Mouse (Mus musculus): Measurements from ENCODE around the gene Itga2b.
A peak's percentile ranks its signal among the peaks of the same experiment; 100 is the strongest.

Gene Itga2b

GRCm38 (mm10) chr11:102455740-102456396, 14.1 kb downstream of the Itga2b start:
- DNase-seq (ENCODE audit: extremely low spot score, low spot score), result peak; percentile 84

DNA sequence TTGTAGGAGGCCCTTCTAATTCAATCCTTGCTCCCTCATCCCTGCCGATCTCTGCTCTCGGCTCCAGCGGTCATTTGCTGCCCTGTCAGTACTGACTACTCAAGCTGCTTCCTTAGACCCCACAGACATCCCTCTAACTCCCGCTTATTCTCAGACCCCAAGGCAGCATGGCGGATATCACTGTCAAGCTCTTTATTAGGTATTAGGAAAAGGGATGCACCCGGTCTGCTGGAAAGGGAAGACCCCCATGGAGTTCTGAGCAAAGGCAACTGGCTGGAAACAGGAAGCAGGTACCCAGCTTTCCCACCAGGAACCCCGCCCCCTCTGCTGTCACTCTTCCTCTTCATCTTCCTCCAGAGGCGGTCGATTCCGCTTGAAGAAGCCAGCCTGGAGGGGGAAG, 16.8 kb downstream of the Itga2b start:
- no peak for DNase-seq (ENCODE audit: extremely low spot score, low spot score)

DNA sequence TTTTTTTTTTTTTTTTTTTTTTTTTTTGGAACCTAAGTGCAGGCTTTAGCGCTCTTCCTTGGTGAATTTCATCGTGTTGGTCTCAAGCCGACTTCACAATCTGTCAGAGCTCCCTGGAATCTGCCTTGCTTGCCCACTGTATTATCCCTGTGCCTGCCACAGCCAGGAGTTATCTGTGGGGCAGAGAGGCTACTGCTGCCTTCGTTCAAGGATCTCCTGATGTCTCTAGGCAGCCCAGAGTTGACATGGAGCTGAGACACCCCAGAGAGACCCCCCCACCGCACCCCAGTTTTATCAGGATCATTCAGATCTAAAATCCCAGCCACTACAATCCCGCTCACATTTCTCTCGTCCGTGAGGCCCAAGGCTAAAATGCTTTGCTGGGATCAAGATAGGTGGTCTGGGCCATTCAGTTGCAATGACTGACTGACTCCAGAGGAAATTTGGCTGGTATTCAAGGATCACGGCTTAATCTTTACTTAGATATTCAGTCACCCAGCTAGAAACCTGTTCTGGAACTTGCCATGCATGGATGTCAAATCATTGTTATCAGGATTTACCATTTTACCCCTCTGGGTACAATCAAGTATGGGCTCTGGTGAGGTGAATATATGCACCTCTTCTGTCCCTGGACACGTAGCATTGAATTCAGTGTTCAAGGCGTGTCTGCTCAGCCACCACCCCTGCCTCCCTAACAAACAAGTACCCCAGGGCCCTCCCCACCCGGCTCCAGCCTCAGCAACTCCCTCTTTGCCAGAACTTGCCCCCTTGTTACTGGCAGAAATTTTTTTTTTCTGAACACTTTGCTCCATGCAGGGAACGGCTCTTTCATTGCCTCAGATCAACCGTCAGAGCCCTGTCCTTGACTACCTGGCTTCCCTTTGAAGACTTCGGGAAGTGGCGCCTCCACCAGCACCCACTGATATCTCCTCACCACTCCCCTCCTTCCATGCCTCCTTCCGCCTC, 20.6 kb downstream of the Itga2b start:
- no peak for DNase-seq (ENCODE audit: extremely low spot score, low spot score)

- no peak for DNase-seq (ENCODE audit: extremely low spot score, low spot score)
Observed at GRCm38 (mm10) chr11:102448327-102448726, 21.6 kb downstream of the Itga2b start.

- DNase-seq (ENCODE audit: extremely low spot score, low spot score), result peak; percentile 92
Observed at GRCm38 (mm10) chr11:102447497-102447896, 22.4 kb downstream of the Itga2b start, which contains the start of gene Fam171a2. TSS of gene Fam171a2 (minus strand) at chr11:102447682.

GRCm38 (mm10) chr11:102446581-102447461, 23.1 kb downstream of the Itga2b start:
- DNase-seq (ENCODE audit: extremely low spot score, low spot score), result peak; percentile 81

- DNase-seq (ENCODE audit: extremely low spot score, low spot score), result no peak
Observed at GRCm38 (mm10) chr11:102445891-102446361, 24.0 kb downstream of the Itga2b start.

GRCm38 (mm10) chr11:102445264-102445890, 24.5 kb downstream of the Itga2b start:
- DNase-seq (ENCODE audit: extremely low spot score, low spot score), result no peak

- no peak for DNase-seq (ENCODE audit: extremely low spot score, low spot score)
Observed at GRCm38 (mm10) chr11:102444781-102445180, 25.1 kb downstream of the Itga2b start.

GRCm38 (mm10) chr11:102444321-102444720, 25.6 kb downstream of the Itga2b start:
- no peak for DNase-seq (ENCODE audit: extremely low spot score, low spot score)

GRCm38 (mm10) chr11:102443740-102444139, 26.2 kb downstream of the Itga2b start:
- no peak for DNase-seq (ENCODE audit: extremely low spot score, low spot score)

DNA sequence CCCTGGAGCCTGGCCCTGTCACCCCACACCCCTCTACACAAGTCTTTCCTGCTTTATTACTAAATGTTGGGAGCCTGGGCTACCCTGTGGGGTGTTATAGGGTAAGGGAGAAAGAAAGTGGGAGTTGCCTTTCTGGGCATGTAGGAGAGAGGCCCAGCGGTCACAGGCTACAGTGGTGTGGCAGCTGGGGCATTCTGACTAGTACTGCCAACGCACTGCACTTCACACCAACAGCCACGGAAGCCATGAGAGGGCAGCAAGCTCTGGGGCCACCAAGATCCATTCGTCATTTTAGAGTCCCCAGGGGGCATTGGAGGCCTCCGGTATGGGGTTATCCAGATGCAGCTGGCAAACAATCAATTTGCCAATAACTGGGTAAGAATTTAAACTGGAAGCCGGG, 27.8 kb downstream of the Itga2b start:
- no peak for DNase-seq (ENCODE audit: extremely low spot score, low spot score)

DNA sequence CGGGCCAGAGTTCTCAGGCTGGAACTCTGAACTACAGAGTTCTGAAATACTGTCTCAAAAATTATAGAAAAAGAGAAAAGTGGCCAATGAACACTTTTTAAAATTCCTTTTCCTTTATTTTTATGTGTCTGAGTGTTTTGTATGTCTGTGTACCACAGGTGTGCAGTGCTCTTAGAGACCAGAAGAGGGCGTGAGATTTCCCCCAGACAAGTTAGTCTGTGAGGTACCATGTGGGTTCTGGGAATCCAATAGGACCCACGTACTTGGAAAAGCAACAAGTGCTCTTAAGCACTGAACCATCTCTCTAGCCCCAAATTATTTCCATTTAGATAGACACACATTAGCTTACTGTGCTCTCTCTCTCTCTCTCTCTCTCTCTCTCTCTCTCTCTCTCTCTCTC, 28.5 kb downstream of the Itga2b start:
- no peak for DNase-seq (ENCODE audit: extremely low spot score, low spot score)

DNA sequence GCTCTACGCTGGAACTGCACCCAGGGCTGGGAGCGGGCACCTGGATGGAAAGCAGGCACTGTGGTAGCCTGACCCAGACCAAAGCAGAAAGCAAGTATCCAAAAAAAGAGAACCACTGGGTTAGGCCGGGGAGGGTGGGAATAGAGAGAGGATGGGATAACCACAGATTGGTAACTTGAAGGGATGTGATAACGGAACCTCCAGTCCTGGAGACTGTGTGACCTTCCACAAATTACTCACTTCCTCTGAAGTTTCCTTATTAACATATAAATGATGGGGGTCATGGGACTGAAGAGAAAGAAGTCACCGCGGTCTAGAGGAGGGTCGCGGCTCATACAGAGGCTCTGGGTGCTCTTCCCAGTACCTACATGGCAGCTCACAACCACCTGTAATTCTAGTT, 29.7 kb downstream of the Itga2b start:
- no peak for DNase-seq (ENCODE audit: extremely low spot score, low spot score)

DNA sequence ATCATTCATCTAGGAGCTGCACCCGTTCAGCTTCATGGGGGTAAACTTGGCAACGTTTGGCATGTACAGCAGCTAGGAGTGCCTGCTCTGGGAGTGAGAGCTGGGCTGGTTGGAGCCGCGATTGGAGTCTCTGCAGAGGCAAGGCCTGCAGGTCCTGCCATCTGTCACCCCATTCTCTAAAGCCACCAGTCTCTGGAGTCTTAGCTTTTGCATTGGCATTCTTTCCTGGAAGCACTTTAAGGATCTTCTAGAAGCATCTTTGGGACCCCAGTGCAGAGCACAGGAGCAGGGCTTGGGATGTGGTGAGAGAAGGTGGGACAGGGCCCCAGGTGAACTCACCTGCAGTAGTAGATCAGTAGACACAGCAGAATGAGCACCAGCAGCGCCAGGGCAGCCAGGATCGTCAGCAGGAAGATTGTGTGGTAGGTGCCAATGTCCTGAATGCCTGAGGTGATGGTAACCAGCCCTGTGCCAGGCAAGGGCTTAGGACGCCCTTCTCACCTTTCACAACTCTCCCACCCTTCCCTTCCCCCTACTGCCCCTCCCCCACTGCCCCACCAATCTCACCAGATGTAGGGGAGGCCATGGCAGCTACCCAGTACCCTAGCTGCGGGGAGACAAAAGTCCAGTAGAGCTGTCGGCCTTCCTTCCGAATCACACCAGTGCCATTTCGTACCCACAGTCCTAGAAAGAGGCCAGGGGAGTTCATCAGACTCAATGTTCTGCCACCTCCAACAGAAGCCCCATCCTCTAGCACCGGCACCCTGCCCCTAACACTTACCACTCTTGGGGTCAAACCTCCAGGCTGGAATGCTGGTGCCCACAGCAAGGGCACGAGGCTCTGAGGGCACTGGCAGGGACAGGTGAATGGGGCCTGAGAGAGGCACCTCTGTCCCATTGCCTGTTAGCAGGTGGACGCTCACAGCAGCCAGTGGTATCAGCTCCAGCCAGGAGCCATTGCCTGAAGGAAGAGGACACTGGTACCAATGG, 30.5 kb downstream of the Itga2b start:
- DNase-seq (ENCODE audit: extremely low spot score, low spot score), result no peak

DNA sequence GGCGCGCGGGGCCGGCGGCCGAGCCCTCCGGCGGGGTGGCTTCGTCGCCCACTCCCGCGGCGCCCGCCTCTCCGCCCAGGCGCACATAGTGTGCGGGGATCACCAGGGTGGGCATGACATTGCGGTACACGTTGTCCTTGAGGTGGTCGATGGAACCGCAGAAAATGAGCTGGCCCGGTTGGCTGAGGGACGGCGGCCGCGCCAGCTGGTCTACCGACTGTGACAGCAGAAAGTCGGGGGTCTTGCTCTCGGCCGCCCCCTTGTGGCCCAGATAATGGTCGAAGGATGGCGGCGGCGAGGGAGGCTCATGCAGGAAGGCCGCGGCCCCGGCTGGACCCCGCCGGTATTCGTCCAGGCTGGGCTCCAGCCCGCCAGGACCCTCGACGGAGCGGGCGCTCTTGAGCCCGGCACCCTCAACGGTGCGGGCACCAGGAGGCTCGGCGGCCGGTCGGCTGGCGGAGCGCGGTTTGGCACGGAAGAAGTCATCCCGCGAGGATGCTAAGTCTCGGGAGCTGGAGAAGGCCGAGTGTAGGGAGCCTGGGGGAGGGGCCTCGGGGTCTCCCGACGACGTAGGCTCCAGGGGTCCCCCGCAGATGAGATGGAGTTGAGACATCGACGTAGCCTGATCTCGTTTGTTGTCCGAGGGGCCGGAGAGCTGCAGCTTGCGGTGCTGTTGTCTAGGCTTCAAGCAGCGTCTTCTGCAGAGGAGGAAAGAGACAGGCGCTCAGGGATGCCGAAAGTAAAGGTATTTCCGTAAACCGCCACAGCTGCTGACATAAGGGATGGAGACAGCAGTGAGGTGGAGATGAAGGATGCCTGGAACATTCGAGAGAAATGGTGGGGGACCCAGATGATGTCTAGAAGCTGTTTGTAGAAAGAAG, 31.5 kb downstream of the Itga2b start:
- peak; percentile 96 for DNase-seq (ENCODE audit: extremely low spot score, low spot score)

- peak; percentile 72 for DNase-seq (ENCODE audit: extremely low spot score, low spot score)
Observed at GRCm38 (mm10) chr11:102437120-102438061, 32.5 kb downstream of the Itga2b start.

- DNase-seq (ENCODE audit: extremely low spot score, low spot score), result no peak
Observed at GRCm38 (mm10) chr11:102436471-102436790, 33.5 kb downstream of the Itga2b start.

Measured in neural tube, embryonic 10.5 days (tissue).